Mouse (Mus musculus) spleen, adult 2 months (tissue): ENCODE results near the gene Plxna4.

Source experiments
- CTCF ChIP-seq: fragments of 200-500 bp; IDR thresholded peaks from 2 replicates; pipeline ENCODE4 v1.5.1; 2011; ENCODE audit warnings: mild to moderate bottlenecking, inconsistent platforms; ENCODE audit not compliant: insufficient read depth, insufficient read length, insufficient replicate concordance; ENCODE audit errors: extremely low read depth
- POLR2A ChIP-seq: fragments of 200-500 bp; IDR thresholded peaks from 2 replicates; pipeline ENCODE4 v1.6.1; 2011; ENCODE audit warnings: low read depth, low read length, inconsistent platforms

DNA sequence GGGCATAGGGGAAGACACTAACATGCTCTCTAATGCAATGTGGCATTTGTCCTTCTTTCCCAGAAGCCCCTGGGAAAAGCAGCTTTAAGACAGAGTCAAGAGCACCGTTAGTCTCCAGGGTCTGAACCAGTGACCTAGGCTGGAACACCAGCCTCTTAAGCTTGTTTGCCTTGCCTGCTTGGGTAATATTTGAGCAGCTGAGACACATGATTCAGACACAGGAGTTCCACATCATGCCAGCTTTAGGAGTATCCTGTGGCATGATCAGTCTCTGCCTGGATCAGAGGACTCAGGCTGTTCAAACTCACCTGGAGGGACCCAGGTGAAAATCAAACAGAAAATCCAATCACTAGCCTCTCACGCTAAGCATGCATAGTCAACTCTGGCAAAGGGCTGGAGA is 195.7 kb downstream of the Plxna4 start:
- TF ChIP-seq CTCF (no peak), POLR2A (no peak)
